Mouse (Mus musculus) gastrocnemius, postnatal 4 days (tissue): ENCODE results near the gene Pnldc1. TPM values are rescaled to one million over a fixed set of nuclear protein-coding genes. Genes with fewer than 3 reads are reported as not detected.
"Not testable (repeated sequence)": the region's sequence is repeated elsewhere in the genome, so short reads cannot be mapped to it uniquely, and the experiment has no call there.

ENCODE experiments used
- DNase-seq, 2 experiments: peaks; one replicate each; pipeline ENCODE4 v3.0.0; 2021 to 2022; ENCODE audit warnings: low spot score in 2 of 2, mixed read lengths in 2 of 2
- total RNA-seq, 2 experiments: library from RNA; stranded (reverse); gene quantifications; 2 replicates each; pipeline ENCODE4 v1.2.3; 2021

The Pnldc1 gene
- total RNA-seq, 2 experiments from 2014 or later, result 0.31 to 2.0 TPM

DNA sequence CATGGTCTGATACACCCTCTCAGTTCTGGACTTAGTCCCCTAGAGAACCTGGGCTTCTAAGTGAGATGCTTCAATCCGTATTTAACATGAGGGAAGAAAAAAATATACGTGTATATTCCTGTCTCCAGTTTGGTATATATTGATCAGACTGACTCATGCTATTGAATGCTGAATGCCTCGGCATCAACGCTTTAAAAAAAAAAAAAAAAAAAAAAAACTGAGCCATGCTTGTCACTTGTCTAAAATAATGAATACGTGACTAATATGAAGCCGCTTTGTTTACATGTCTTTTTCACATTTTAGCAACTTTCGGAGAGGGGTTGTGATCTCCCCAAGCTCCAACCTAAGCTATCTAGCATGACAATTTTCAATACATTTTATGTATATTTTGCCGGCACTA is 361 bp upstream of the Pnldc1 start:
- no peak for DNase-seq

DNA sequence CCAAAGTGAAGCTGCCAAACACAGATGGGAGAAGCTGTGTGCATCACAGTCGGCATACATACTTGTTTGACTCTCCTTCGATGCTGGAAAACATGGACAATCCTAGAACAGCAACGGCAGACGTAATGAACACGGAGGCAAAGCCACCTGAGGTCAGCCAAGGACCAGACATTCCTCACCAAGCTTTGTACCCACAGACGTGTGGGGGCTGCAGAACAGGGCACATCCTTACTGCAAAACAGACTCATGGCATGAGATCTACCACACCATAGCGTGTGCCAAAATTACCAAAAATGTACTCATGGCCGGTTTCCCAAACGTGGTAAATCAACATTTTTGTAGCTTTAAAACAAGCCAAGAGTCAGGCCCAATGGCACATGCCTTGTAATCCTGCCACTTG is 3.6 kb downstream of the Pnldc1 start:
- no peak for DNase-seq

DNA sequence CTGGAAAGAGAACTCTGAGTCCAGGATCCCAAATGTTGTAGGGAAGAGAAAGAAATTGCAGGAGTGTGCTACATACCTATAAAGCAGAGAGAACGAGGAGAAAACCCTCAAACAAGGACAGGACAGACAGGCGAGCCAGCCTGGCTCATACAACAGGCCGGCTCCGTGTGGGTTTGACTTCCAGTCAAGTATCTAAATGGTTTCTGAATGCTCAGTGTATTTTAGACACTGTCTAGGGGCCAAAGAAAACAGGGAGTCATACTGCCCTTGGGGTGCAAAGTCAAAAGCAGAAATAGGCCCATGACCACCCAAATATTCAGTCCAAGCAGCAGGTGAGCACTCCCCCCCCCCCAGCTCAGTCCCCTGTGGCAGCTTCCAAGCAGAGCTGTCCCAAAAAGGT is 4.2 kb downstream of the Pnldc1 start:
- no peak for DNase-seq

DNA sequence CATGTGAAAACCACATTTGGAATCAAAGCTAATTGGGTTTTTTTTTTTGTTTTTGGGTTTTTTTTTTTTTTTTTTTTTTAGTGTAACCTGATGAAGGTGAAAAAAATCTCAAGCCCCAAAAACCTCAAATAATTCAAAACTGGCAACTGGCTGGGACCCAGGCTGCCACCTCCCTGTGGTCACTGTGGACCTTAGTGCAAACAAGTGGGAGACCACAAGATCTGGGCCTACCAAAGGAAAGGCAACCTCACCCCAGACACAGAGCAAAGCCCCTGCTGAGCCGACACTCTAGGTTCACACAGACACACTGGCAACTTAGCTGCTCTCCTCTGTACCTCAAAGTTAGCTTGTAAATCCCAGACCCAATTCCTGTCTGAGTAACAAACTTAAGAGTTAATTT is 5.7 kb downstream of the Pnldc1 start:
- no peak for DNase-seq

DNA sequence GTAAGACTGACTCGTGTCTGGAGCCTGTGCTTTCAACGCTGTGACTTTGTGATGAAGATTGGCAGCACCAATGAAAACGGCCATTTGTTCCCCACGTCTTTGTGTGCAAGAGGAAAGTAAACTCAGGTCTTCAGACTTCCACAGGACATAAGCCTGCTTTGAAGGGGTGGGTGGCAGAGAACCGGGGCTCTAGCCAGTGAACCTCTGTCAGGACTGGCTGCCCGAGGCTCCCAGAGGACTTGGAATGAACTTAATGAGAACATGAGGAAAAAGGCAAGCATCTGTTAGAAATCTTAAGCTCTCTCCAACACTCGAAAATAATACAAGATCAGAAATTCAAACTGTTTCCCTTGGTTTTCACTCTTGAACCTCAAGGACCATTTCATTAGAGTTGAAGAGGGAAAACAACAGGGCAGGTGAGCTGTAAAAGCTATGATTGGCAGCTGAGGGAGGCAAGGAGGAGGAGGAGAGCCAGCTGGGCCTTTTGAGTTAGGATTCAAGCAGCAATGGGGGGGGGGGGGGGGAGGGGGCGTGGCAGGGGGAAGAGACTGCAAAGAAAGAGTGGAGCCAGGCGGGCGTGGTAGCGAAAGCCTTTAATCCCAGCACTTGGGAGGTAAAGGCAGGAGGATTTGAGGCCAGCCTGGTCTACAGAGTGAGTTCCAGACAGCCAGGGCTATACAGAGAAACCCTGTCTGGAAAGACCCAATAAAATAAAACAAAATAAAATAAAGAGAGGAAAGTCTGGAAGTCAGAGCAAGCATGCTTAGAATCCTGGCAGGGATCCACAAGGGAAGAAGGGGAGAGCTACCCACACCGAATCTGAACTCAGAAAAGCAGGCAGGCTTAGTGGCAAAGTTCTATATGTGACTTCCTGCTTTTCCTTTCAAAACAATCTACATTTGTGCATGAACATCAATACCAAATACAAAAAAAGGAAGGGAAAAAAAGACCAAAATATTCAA is 6.4 kb downstream of the Pnldc1 start:
- no peak for DNase-seq

DNA sequence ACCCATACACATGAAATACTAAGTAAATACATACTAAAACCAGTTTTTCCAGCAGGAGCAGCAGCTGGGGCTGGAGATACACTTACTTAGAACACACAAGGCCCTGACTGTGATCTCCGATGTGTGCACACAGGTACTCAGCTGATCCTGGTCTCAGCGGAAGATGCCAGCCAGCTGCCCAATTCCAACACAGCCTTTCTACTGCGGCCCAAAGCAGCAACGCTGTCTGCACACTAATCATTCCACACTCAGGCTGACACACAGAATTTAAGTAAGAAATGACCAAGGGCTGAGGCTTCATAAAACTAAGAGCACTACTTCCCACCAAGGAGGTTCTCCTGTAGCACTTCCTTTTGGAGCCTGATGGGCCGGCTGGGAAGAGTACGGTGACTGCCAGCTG is 7.7 kb downstream of the Pnldc1 start:
- no peak for DNase-seq

DNA sequence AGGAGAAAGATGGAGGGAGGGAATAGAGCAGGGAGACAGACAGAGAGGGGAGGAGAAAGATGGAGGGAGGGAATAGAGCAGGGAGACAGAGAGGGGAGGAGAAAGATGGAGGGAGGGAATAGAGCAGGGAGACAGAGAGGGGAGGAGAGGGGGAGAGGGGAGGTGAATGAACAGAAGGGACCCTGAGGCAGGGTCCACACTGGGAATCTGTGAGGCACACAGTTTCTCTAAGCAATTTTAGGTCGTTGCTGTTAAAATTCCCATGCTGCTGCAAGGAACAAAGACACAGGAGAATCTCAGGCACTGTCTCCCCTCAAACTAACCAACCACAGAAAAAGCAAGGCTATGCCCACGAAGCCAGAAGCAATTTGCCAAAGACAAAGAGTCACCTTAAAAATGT is 11.4 kb downstream of the Pnldc1 start:
- DNase-seq, result not testable (repeated sequence)

DNA sequence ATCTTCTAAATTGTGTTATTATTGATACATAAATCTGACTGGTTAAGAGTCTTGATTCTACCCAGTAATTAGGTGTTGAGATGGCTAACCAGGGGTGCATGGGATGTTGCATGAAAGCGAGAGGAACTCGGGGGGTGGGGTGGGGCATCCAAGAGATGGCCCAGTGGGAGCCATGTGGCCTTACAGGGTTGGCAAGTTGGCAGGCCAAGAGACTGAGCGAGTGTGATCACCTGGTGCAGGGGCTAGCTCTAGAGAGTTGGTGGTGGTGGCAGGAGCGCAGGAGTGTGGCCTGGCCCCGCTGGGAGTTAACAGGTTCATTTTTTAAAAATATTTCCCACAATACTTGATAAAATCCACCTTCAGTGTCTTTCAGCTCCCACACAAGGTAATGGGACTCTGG is 12.4 kb downstream of the Pnldc1 start:
- no peak for DNase-seq

DNA sequence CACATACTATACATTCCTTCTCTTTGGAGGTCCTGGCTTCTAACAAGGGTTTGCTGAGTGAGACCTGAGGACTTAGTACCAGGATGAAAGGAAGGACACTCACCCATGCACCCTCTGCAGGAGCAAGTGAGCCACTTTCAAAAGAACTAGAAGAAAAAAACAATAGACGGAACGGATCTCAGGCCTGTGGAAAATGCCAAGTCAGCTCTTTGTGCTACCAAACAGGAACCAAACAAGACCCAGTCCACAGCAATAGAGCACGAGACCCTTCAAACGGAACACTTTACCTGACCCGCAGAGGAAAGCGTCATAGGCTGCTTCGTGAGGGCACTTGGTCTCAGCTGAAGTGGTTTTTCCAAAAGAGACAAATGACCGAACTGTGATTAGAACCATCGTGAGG is 18.0 kb downstream of the Pnldc1 start:
- no peak for DNase-seq

DNA sequence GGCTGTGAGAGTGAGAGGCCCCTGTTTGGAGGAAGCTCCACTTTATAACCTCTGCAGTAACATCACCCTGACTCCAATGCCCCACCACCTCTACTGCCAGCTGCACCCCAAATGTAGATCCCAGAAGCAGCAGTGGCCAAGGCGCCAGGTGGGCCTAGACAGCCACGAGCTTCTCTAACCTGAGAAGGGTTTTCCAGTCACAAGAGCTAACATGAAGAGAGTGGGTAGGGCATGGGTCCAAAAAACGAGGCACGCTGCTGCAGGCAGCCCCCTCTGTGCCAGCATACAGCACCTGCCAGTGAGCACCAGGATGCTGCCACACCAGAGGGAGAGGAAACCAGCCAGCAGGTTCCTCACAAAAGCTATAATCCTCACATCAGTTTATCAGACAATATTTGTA is 19.0 kb downstream of the Pnldc1 start:
- DNase-seq, result no peak

DNA sequence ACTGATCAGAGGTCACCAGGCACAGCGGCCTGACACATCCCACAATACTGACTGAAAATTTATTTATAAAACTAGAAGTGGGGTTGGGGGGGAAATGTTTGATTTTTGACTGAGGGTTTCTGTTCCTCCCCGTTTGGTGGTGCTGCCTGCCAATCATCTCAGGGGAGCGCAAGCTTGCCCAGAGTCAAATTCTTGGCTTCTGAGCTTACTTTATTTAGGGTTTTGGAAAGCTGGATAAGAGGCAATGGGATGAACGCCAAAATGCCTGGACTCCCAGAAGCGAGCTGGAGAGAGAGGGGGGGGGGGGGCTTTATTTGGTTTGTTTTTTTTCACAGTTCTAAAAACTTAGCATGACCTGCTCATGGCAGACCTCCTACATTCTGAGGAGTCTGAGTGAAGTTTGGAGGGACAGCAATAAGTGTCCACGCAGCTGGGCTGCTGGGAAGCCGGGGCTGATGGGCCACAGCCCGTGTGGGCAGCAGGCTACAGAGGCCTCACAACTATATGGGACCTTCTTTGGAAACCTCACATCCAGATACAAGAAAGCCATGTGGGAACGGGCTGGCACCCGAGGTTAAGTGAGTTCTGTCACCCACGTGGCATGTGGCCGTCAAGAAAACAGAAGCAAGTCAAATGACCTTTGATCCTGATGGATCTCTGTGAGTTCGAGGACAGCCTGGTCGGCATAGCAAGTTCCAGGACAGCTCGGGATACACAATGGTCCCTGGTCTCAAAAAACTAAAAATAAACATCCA is 22.8 kb downstream of the Pnldc1 start:
- DNase-seq, result no peak

DNA sequence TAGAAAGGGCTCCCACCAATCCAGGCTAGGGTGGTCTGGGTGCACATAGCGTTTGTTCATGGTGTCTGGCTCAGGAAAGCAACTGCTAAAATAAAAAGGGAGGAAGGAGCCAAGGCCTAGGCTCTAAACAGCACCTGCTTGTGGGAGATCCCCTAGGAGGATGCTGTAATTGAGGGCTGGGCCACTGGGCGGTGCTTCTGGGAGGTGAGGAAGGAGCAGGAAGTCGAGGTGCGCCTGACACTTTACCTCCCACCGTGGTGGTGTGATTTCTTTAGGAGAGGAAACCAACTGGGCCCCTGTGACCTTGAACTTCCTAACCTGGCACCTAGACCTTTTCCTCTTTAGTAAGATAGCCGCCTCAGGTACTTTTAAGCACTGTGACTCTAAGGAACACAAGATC is 23.4 kb downstream of the Pnldc1 start:
- DNase-seq, result no peak

DNA sequence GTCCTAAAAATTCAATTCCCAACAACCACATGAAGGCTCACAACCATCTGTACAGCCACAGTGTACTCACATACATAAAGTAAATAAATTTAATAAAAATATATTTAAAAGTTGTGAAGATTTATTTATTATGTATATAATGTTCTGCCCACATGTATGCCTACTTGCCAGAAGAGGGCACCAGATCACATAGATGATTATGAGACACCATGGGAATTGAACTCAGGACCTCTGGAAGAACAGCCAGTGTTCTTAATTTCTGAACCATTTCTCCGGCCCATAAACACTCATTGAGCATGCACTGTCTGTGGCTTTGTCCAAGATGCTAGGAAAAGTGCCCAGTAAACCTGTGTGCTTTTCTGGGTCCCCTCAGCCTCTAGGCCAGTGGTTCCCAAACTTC is 28.8 kb downstream of the Pnldc1 start:
- no peak for DNase-seq

DNA sequence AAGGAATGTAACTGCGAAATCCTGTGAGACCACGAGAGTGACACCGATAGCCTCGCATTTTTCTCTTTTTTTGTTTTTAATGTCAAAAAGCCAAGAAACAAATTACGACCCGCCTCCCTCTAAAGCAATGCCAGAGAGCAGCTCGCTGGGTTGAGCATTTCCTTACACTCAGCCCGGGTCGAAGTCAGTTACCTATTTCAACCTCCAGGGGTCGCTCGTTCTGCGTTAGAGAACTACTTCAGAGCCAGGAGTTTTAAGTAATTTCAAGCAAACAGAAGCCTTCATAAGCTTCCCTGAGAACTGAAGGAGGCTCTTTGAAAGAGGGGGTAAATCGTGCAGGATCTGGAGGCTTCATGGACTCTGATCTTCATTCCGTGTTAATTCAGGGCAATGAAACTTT is 29.9 kb downstream of the Pnldc1 start:
- peak; percentile 58 to 82 for DNase-seq

DNA sequence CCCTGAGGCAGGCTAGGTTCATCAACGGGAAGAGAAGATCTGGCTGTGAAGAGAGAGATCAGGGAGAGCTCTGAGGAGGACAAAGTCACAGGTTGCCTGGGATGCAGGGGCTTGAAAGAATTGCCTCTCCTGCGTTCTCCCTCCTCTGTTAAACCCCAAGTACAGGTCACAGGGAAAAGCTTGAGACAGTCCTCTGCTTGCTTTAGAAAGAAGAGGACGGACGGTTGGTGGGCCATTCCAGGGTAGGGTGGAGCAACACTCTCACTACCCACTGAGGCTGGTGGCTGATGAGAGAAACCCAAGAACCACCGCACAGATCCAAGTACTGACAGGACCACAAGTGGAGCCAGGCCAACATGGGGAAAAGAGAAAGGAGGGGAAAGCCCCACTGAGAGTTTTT is 34.3 kb downstream of the Pnldc1 start, which contains the start of gene Mrgprh:
TSS of gene Mrgprh (plus strand) at position 301 of the 400 bp plus-strand sequence.
- no peak for DNase-seq

DNA sequence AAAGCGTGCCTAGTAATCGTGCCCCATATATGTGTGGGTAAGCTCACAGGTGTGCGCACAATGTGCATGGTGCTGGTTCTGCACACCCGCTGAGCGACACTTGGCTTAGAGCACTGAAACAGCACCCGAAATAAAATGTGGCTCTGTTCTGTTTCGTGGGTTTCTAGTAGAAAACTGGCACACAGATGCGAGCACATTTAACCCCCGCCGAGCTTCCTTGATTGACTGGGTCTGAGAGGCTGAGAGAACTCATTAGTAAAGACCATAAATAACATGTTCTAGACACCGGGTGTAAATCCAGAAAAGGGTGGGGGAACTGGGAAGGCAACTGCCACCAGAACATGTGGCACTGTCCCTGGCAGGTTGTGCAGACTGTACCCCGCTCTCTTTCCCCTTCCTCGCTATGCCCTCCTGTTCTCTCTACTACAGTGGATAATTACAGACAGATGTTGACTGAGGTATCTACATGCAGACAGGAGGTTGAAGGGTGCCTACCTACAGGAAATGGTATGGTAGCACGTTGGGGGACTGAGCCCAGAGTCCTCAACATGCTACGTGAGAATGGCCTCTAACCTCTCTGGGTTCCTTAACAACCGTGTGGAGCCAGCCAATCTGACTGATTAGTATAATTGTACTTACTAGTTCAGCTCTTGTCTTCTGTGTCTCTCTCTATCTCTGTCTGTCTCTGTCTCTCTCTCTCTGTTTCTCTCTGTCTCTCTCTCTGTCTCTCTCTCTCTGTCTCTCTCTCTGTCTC is 37.6 kb downstream of the Pnldc1 start:
- no peak for DNase-seq

DNA sequence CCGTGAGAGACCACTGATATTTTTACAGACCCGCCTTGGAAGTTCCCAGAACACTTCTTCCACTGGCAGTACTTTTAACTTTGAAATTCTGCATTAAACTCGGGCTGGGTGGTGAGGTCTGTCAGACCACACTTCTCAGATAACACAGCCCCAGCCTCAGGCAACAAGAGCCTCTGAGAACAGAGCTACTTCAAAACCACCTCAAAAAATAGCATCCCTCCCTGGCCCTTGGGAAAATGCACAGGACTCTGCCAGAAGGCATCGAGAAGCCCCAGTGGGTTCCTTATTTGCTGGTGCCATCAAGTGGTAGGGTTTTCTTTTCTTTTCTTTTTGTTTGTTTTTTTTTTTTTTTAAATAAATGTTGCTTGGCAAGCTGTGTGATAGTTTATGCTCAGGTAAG is 41.4 kb downstream of the Pnldc1 start:
- no peak for DNase-seq

DNA sequence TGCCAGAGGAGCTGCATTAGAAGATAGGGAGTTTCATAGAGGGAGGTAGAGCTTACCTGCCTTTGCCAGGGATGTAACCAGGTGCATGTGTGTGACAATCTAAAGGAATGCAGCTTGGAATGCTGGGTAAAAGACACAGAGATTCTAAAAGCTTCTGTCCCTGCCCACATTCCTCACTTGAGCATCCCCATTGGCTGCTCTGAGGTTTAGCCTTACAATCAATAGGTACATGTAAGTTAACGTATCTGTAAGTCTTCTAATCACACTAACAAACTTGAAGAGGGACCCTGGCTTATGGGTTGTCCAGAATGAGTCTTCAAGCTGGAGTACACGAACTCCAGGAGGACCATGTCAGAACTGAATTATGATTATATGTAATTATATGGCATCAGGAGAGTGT is 42.0 kb downstream of the Pnldc1 start, which contains the start of gene Mas1:
TSS of gene Mas1 (minus strand) at position 101 of the 400 bp plus-strand sequence.
- DNase-seq, result no peak

DNA sequence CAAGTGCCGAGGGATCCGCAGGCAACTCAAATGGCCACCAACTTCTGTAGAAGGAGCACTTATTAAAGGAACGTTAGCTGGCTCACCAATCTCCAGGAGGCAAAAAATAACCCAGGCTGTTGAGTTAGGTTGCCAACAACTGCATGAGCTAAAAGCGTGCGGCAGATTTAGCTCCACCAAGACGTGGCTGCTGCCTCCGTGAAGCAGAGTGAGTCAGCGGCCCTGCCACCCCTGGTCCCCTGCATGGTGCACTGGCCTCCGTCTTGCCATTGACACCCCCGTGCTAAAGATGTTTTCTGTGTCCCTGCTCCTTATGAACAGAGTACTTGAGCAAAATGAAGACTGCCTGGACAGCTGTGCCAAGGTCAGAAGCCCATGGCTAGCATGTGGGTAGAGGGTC is 43.2 kb downstream of the Pnldc1 start:
- no peak for DNase-seq

DNA sequence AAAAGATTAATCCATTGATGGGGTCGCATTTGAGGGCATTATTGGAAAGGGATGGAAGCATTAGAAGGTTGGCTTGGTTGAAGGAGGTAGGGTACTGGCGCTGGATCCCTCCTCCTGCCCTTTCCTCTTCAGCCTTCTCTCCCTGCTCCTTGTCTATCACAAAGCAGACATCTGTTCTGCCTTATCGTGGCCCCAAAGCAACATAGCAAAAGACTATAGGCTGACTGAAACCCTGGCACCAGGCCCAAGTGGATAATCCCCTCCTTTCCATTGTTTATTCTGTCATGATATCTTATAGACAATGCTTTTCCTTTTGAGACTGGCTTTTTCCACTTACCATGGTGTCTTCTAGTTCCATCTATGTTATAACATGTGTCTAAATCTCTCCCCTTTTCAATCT is 44.6 kb downstream of the Pnldc1 start:
- no peak for DNase-seq

DNA sequence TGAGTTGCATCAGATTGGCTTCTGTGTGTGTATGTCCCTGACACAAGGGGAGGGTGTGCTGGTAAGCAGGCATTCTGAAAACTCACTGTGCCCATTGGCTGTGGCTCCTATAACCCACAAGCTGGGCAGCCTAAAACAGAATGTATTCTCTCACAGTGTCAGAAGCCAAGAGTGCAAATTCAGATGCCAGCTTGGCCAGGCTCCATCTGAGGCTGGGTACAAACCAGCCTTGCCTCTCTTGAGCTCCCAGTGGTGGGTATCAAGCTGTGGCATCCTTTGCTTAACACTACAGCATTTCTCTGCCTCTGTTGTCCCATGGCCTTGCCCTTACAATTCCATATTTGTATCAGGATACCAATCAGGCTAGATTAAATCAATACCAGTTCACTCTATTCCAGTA is 45.9 kb downstream of the Pnldc1 start:
- no peak for DNase-seq
